Mouse (Mus musculus) neural tube, embryonic 11.5 days (tissue): ENCODE data around the gene Ddo. TPM values are rescaled to one million over a fixed set of nuclear protein-coding genes. Genes with fewer than 3 reads are reported as not detected.

Experiments
- ATAC-seq: fragments of 200-750 bp; cut with Nextera tagmentation; 2 replicates; pipeline ENCODE4 v1.8.0; 2017; ENCODE audit warnings: moderate number of reproducible peaks, mild to moderate bottlenecking, moderate TSS enrichment, moderate library complexity; ENCODE audit not compliant: insufficient read depth, low FRiP score, low TSS enrichment
- DNase-seq: peaks from one replicate; pipeline ENCODE4 v3.0.0-alpha.2; 2015; ENCODE audit warnings: low spot score
- H3K27ac ChIP-seq: fragments of 300-500 bp; sonication (generic); 2 replicates; pipeline ENCODE4 v1.5.1; 2014; ENCODE audit warnings: low read depth, mild to moderate bottlenecking, low read length
- H3K27me3 ChIP-seq: fragments of 300-500 bp; sonication (generic); 2 replicates; pipeline ENCODE4 v1.6.1; 2014; ENCODE audit warnings: mild to moderate bottlenecking, low read length, mixed read lengths; ENCODE audit not compliant: control insufficient read depth, insufficient read depth
- H3K36me3 ChIP-seq: fragments of 300-500 bp; sonication (generic); 2 replicates; pipeline ENCODE4 v1.6.1; 2014; ENCODE audit warnings: mild to moderate bottlenecking, low read length, moderate library complexity, mixed read lengths; ENCODE audit not compliant: control insufficient read depth, insufficient read depth
- H3K4me1 ChIP-seq: fragments of 300-500 bp; sonication (generic); 2 replicates; pipeline ENCODE4 v1.6.1; 2014; ENCODE audit warnings: low read length, mixed read lengths; ENCODE audit not compliant: control insufficient read depth, insufficient read depth
- H3K4me2 ChIP-seq: fragments of 300-500 bp; sonication (generic); 2 replicates; pipeline ENCODE4 v1.6.1; 2014; ENCODE audit warnings: low read depth, mild to moderate bottlenecking, moderate library complexity
- H3K4me3 ChIP-seq: fragments of 300-500 bp; sonication (generic); 2 replicates; pipeline ENCODE4 v1.5.1; 2014; ENCODE audit warnings: low read depth, low read length
- H3K9ac ChIP-seq: fragments of 300-500 bp; sonication (generic); 2 replicates; pipeline ENCODE4 v1.6.1; 2014; ENCODE audit warnings: mild to moderate bottlenecking, low read length
- H3K9me3 ChIP-seq: fragments of 300-500 bp; sonication (generic); 2 replicates; pipeline ENCODE4 v1.6.1; 2016; ENCODE audit warnings: low read length; ENCODE audit not compliant: control insufficient read depth
- WGBS: fragments of 180-500 bp; shearing (Covaris S2); extraction: QIAGEN DNeasy Blood & Tissue Kit; methylation state at CpG from one replicate; pipeline ENCODE4 v1.1.7; 2014; 5-methylcytosine and 5-hydroxymethylcytosine counted together
- polyA plus RNA-seq: library from polyadenylated mRNA; unstranded; fragments of >200 nt; fragmentation: Nextera tagmentation; extraction: Ambion mirVana; gene quantifications from 2 replicates; pipeline ENCODE4 v1.2.1, GENCODE M21; 2014

Gene Ddo
- 0.13 and 0.24 TPM in 2 replicates for polyA plus RNA-seq

- 85% methylated on average over 8 of the region's 8 CpGs for WGBS
- Histone ChIP-seq H3K36me3 (no peaks in the 10 kb centered on the region), H3K27me3 (no peaks in the 10 kb centered on the region), H3K9ac (no peak within 1 kb of the TSS), H3K27ac (no peak within 1 kb of the TSS), H3K4me1 (no peaks in the 10 kb centered on the region), H3K9me3 (no peaks in the 10 kb centered on the region), H3K4me3 (no peak within 1 kb of the TSS), H3K4me2 (no peak within 1 kb of the TSS)
- ATAC-seq = no peak
- no peak for DNase-seq
Measured at GRCm38 (mm10) chr10:40629656-40630311, at the start of gene Ddo. Ddo (plus strand) TSS chr10:40630011.

DNA sequence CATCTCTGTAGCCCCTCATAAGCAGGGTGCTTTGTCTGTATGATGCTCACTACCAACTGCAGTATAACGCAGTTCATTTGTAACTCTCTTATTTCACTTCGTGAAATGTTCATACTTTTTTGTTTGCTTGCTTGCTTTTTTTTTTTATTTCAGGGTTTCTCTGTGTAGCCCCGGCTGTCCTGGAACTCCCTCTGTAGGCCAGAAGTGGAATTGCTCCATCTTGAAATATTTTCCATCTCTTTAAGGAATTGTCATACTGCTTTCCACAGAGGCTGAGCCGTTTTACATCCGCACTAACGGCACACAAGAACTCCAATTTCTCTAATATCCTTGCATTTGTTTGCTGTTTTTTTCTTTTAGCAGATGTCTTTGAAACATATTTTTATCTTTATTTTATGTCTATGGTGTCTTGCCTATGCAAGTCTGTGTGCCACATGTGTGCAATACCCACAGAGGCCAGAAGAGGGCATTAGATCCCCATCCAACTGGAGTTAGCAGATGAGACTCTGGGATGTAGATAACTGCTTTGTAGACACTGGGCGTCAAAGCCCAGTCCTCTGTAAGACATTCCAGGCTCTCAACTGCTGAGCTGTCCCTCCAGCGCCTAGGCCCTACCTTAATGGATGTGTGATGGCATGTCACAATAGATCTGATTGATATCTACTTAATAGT lies 46.1 kb upstream of the Ddo start:
- ATAC-seq (no peak), DNase-seq (peak; percentile 31)
- Histone ChIP-seq H3K27me3 (no peaks in the 10 kb centered on the region), H3K9me3 (0 out of 2 replicates have a peak, but pooled peaks cover 3% of the 10 kb centered on the region), H3K9ac (no peak overlapping the region), H3K27ac (no peak overlapping the region), H3K4me2 (no peak overlapping the region), H3K36me3 (no peaks in the 10 kb centered on the region), H3K4me3 (no peak overlapping the region), H3K4me1 (no peaks in the 10 kb centered on the region)
- 79% methylated on average over 8 of the region's 8 CpGs for WGBS

DNA sequence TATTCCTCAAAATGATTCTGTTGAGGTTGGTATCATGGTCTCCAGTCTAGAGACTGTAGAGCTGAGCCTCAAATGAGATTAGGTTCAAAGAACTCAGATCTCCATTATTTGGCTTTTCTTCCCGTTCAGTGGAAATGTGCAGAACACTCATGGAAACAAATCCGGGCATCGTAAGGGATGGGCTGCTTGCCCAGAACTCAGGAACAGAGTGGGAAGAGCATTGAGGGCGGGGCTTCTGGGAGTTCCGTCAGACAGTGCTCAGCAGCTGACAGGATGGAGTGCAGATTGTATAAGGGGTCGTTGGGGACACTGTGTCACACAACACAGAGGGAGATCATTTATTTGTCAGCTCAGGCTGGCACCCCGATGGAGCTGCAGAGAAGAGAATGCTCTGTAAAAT lies 37.6 kb upstream of the Ddo start:
- Histone ChIP-seq H3K4me3 (no peak overlapping the region), H3K27me3 (no peaks in the 10 kb centered on the region), H3K9me3 (no peaks in the 10 kb centered on the region), H3K9ac (no peak overlapping the region), H3K4me1 (no peaks in the 10 kb centered on the region), H3K36me3 (no peaks in the 10 kb centered on the region), H3K27ac (no peak overlapping the region), H3K4me2 (no peak overlapping the region)
- DNase-seq (no peak), ATAC-seq (no peak)
- WGBS = 79% methylated on average over 7 of the region's 7 CpGs

- H3K27me3 ChIP-seq = no peaks in the 10 kb centered on the region
- DNase-seq = no peak
- H3K9me3 ChIP-seq = no peaks in the 10 kb centered on the region
- H3K27ac ChIP-seq = no peak overlapping the region
- no peak overlapping the region for H3K9ac ChIP-seq
- H3K4me2 ChIP-seq = no peak overlapping the region
- no peak overlapping the region for H3K4me3 ChIP-seq
- H3K4me1 ChIP-seq = no peaks in the 10 kb centered on the region
- 87% methylated on average over 3 of the region's 3 CpGs for WGBS
- H3K36me3 ChIP-seq = no peaks in the 10 kb centered on the region
- ATAC-seq = no peak
Measured at GRCm38 (mm10) chr10:40597177-40597576, 32.6 kb upstream of the Ddo start.

GRCm38 (mm10) chr10:40604706-40605394 lies 25.0 kb upstream of the Ddo start:
- H3K9ac ChIP-seq = no peak overlapping the region
- DNase-seq = no peak
- no peaks in the 10 kb centered on the region for H3K4me1 ChIP-seq
- H3K36me3 ChIP-seq = no peaks in the 10 kb centered on the region
- H3K9me3 ChIP-seq = 0 out of 2 replicates have a peak, but pooled peaks cover 2% of the 10 kb centered on the region
- H3K27me3 ChIP-seq = no peaks in the 10 kb centered on the region
- no peak overlapping the region for H3K27ac ChIP-seq
- no peak for ATAC-seq
- H3K4me2 ChIP-seq = no peak overlapping the region
- 67% methylated on average over 6 of the region's 6 CpGs for WGBS
- H3K4me3 ChIP-seq = no peak overlapping the region

- H3K4me3 ChIP-seq = no peak overlapping the region
- ATAC-seq (no peak), DNase-seq (no peak)
- H3K27ac ChIP-seq = no peak overlapping the region
- no peaks in the 10 kb centered on the region for H3K4me1 ChIP-seq
- H3K9ac ChIP-seq = no peak overlapping the region
- H3K36me3 ChIP-seq = no peaks in the 10 kb centered on the region
- no peak overlapping the region for H3K4me2 ChIP-seq
- H3K27me3 ChIP-seq = no peaks in the 10 kb centered on the region
- H3K9me3 ChIP-seq = no peaks in the 10 kb centered on the region
Measured at GRCm38 (mm10) chr10:40617973-40618372, 11.8 kb upstream of the Ddo start.

- no peaks in the 10 kb centered on the region for H3K27me3 ChIP-seq
- no peak overlapping the region for H3K9ac ChIP-seq
- no peak overlapping the region for H3K4me2 ChIP-seq
- DNase-seq (no peak), ATAC-seq (no peak)
- H3K4me1 ChIP-seq = no peaks in the 10 kb centered on the region
- no peaks in the 10 kb centered on the region for H3K9me3 ChIP-seq
- 86% methylated on average over 1 of the region's 1 CpGs for WGBS
- H3K4me3 ChIP-seq = no peak overlapping the region
- no peaks in the 10 kb centered on the region for H3K36me3 ChIP-seq
- H3K27ac ChIP-seq = no peak overlapping the region
Measured at GRCm38 (mm10) chr10:40619760-40620159, 10.1 kb upstream of the Ddo start.

DNA sequence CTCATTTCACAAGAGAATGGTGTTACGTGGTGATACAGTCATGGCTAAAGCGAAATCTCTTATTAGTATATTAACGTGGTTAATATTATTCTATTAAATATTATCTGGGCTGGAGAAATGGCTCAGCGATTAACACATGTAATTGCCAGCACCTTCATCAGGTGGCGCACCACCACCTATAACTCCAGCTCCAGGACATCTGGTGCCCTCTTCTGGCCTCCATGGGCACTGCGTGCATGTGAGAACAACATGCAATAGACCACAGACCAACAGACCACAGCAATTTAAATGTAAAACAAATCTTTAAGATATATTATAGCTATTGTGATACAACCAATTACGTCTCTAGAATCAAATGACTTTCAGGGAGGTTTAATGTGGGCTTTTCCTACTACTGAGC lies 671 bp upstream of the Ddo start:
- ATAC-seq (no peak), DNase-seq (peak; percentile 42)
- 75% methylated on average over 7 of the region's 7 CpGs for WGBS
- Histone ChIP-seq H3K27me3 (no peaks in the 10 kb centered on the region), H3K4me2 (no peak overlapping the region), H3K4me1 (no peaks in the 10 kb centered on the region), H3K4me3 (no peak overlapping the region), H3K27ac (no peak overlapping the region), H3K9me3 (no peaks in the 10 kb centered on the region), H3K36me3 (no peaks in the 10 kb centered on the region), H3K9ac (no peak overlapping the region)
